Mouse (Mus musculus) erythroblast, adult 5-6 weeks (primary cell): Measurements from ENCODE around the gene Klra17. TPM values are rescaled to one million over a fixed set of nuclear protein-coding genes. Genes with fewer than 3 reads are reported as not detected.
"Not testable (repeated sequence)": the region's sequence is repeated elsewhere in the genome, so short reads cannot be mapped to it uniquely, and the experiment has no call there.

ENCODE experiments used
- ATAC-seq: replicated peaks from 2 replicates; pipeline ENCODE4 v1.8.0; 2016; ENCODE audit warnings: moderate number of reproducible peaks, mild to moderate bottlenecking, moderate TSS enrichment, inconsistent platforms; ENCODE audit not compliant: poor library complexity, low FRiP score, severe bottlenecking
- total RNA-seq, 2 experiments: library from RNA; stranded (forward) in 1 of 2; stranded (reverse) in 1 of 2; fragments of 150-400 nt in 1 of 2; fragments of 200-764, 138-1000 nt in 1 of 2; gene quantifications; 2 replicates each; pipeline versions ENCODE4 v1.2.3 to v1.2.4; 2015 to 2017; ENCODE audit warnings: low replicate concordance in 2 of 2

Gene Klra17
- total RNA-seq (2015; ENCODE audit: low replicate concordance) (4.0 and 4.2 TPM in 2 replicates), total RNA-seq (2017; ENCODE audit: low replicate concordance) (not detected in 2 replicates)

DNA sequence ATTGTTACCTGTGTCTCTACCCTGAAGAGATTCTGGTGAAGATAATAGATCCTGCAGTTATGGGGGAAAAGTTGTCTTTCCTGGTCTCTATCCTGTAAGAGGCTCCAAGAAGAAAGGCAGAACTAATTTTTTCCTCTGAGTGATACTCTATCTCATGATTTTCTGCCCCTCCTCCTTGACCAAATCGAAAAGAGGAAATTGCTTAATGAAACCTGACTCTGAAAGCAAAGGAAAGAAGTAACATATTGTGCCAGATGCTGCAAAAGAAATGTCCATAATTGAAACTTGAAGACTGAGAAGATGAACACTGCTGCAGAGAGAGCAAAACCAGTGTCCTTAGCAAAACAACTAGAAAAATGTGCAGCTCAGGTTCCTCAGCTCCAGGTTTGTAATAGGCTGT lies at the start of gene Klra17:
Klra17 (minus strand) TSS at position 124 of the 400 bp plus-strand sequence.
- no peak for ATAC-seq

GRCm38 (mm10) chr6:129917476-129917946 lies 41.0 kb upstream of the Klra17 start, which contains the start of gene Klra5:
TSS of gene Klra5 (minus strand) at chr6:129917650.
- ATAC-seq: not testable (repeated sequence)

GRCm38 (mm10) chr6:129916996-129917395 lies 40.5 kb upstream of the Klra17 start:
- no peak for ATAC-seq

DNA sequence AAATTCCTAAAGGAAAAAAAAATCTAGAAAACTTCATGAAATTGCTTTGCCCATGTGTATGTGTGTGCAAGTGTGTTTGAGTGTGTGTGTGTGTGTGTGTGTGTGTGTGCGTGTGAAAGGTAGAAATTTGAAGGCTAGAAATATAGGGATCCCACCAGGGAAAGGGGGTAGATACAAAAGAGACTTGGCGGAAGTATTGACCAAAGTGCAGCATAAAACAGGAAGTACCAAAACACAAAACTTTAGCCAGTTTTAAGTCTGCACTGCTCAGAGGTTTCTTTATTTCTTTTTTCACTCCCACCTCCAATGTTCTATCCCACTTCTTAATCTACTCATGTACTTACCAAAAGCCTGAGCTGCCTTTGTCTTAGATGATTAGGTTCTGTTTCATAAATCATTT lies 6.1 kb upstream of the Klra17 start:
- ATAC-seq: no peak

DNA sequence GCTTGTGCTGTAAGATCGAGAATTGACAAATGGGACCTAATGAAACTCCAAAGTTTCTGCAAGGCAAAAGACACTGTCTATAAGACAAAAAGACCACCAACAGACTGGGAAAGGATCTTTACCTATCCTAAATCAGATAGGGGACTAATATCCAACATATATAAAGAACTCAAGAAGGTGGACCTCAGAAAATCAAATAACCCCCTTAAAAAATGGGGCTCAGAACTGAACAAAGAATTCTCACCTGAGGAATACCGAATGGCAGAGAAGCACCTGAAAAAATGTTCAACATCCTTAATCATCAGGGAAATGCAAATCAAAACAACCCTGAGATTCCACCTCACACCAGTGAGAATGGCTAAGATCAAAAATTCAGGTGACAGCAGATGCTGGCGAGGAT lies 14.1 kb downstream of the Klra17 start, which contains the start of gene Gm17631:
Gm17631 (plus strand) TSS at position 301 of the 400 bp plus-strand sequence.
- ATAC-seq: not testable (repeated sequence)

- ATAC-seq: no peak
Measured at GRCm38 (mm10) chr6:129825559-129825958, 50.9 kb downstream of the Klra17 start.

DNA sequence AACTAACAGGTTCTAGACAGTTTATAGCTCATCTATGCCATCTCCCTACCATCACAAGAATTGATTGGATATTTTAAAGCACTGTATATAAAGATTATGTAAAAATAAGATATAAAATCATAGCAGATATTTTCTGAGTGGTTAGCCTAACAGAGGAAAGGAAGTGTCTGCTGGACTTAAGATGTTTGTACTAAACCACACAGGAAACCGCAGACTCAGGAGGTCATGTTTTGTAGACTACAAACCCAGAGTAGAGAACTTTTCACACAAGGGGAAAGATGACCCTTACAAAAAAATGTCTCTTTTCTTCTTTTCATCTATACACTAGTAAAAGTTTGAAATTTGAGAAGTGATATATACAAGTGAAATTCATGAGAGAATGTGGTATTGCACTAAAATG lies 52.5 kb downstream of the Klra17 start:
- ATAC-seq: no peak

DNA sequence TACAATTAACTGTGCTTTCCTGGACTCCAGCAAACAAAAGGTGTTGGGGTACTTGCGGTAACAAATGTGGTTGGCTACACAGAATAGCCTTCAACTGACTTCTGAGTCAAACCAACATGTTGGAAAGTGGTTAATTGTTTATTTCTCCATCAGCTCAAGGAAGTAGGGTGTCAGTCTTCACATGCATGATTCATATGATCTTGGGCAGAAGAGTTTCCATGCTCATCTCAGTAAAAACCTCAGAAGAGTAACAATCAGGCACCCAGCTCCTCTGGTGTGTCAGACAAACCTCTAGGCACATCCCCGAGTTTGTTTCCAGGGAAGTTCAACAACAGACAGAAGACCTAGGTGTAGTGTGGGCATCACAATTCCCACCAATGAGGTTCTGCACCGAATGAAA lies 58.7 kb downstream of the Klra17 start:
- ATAC-seq: no peak

DNA sequence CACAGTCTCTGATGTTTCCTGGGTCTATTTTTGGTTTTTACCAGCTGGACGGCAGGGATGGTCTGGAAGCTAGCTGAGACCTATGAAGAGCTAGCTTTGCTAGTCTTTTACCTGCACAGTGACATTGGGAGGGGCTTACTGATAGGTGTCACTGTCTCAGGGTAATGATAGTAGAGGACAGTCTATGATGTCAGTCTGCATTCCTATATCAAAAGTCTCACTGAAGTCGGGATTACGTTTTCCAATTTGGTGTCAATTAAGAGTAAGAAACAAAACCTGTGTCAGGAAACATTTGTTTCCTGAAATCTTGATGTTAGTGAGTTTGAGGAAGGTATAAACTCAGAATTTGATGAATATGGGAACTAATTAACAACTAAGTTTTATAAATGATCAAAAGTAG lies 92.3 kb downstream of the Klra17 start, which contains the start of gene Gm156:
Gm156 (minus strand) TSS at position 101 of the 400 bp plus-strand sequence.
- ATAC-seq: not testable (repeated sequence)

Other genes with a start within 250 kb of the Klra17 start
- not detected in 2 replicates for gene Klrc3, start 233.3 kb downstream of the Klra17 start, total RNA-seq (2015; ENCODE audit: low replicate concordance)
- gene Klrc3, start 233.3 kb downstream of the Klra17 start, total RNA-seq (2017; ENCODE audit: low replicate concordance): not detected in 2 replicates
- gene Klrc2, start 216.0 kb downstream of the Klra17 start, total RNA-seq (2015; ENCODE audit: low replicate concordance): 1.0 TPM in 1 of 2 replicates, not detected in the other
- 0.42 and 1.3 TPM in 2 replicates for gene Klrc2, start 216.0 kb downstream of the Klra17 start, total RNA-seq (2017; ENCODE audit: low replicate concordance)
- 0.63 TPM in 1 of 2 replicates, not detected in the other for gene Klrc1, start 197.7 kb downstream of the Klra17 start, total RNA-seq (2015; ENCODE audit: low replicate concordance)
- 2.2 and 3.1 TPM in 2 replicates for gene Klrc1, start 197.7 kb downstream of the Klra17 start, total RNA-seq (2017; ENCODE audit: low replicate concordance)
- gene Klri1, start 159.5 kb downstream of the Klra17 start, total RNA-seq (2015; ENCODE audit: low replicate concordance): not detected in 2 replicates
- gene Klri1, start 159.5 kb downstream of the Klra17 start, total RNA-seq (2017; ENCODE audit: low replicate concordance): not detected in 2 replicates
- gene Klri2, start 136.2 kb downstream of the Klra17 start, total RNA-seq (2015; ENCODE audit: low replicate concordance): not detected in 2 replicates
- not detected in 2 replicates for gene Klri2, start 136.2 kb downstream of the Klra17 start, total RNA-seq (2017; ENCODE audit: low replicate concordance)
- not detected in 2 replicates for gene Gm156, start 92.4 kb downstream of the Klra17 start, total RNA-seq (2015; ENCODE audit: low replicate concordance)
- not detected in 2 replicates for gene Gm156, start 92.4 kb downstream of the Klra17 start, total RNA-seq (2017; ENCODE audit: low replicate concordance)
- gene Gm17631, start 14.0 kb downstream of the Klra17 start, total RNA-seq (2015; ENCODE audit: low replicate concordance): not detected in 2 replicates
- not detected in 2 replicates for gene Gm17631, start 14.0 kb downstream of the Klra17 start, total RNA-seq (2017; ENCODE audit: low replicate concordance)
- gene Klra5, start 41.0 kb upstream of the Klra17 start, total RNA-seq (2015; ENCODE audit: low replicate concordance): not detected in 2 replicates
- gene Klra5, start 41.0 kb upstream of the Klra17 start, total RNA-seq (2017; ENCODE audit: low replicate concordance): not detected in 2 replicates
- not detected in 2 replicates for gene Klra6, start 150.3 kb upstream of the Klra17 start, total RNA-seq (2015; ENCODE audit: low replicate concordance)
- not detected in 2 replicates for gene Klra6, start 150.3 kb upstream of the Klra17 start, total RNA-seq (2017; ENCODE audit: low replicate concordance)
- gene Klra4, start 190.6 kb upstream of the Klra17 start, total RNA-seq (2015; ENCODE audit: low replicate concordance): not detected in 2 replicates
- gene Klra4, start 190.6 kb upstream of the Klra17 start, total RNA-seq (2017; ENCODE audit: low replicate concordance): not detected in 2 replicates